Mouse (Mus musculus): Measurements from ENCODE around the gene Pglyrp2. TPM values are rescaled to one million over a fixed set of nuclear protein-coding genes. Genes with fewer than 3 reads are reported as not detected.
A peak's percentile ranks its signal among the peaks of the same experiment; 100 is the strongest.

The Pglyrp2 gene
- polyA plus RNA-seq, 1 experiment from 2014 or later: 0.05 TPM

DNA sequence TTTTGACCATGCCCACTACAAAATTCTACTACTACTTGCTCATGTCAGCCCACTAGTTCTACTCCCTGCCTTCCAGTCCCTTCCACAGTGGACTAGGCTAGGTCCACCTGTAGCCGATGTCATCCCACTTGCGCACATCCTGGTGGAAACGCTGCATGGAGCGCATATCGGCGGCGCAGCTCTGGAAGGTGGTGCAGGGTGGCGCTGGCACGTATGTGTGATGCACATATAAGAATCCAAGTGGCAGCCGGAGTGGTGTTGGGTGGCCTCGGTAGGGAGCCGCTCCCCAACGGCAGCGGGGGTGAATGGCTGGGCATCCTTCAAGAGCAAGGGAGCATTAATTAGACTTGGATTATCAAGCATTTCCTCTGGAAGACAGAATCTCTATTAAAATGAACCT is 7.2 kb downstream of the Pglyrp2 start:
- Histone ChIP-seq H3K4me2 (replicated peaks; ENCODE audit: low read depth, low read length) (no peak overlapping the region), H3K36me3 (ENCODE audit: insufficient read depth, low read length) (no peaks in the 10 kb centered on the region), H3K9me3 (ENCODE audit: low read length) (no peaks in the 10 kb centered on the region), H3K27me3 (replicated peaks; ENCODE audit: insufficient read depth, low read length) (0 out of 2 replicates have a peak, but pooled peaks cover 7% of the 10 kb centered on the region), H3K9ac (replicated peaks; ENCODE audit: low read depth) (no peak overlapping the region), H3K27ac (ENCODE audit: low read length) (no peak overlapping the region), H3K4me3 (ENCODE audit: low read depth, low read length) (no peak overlapping the region), H3K4me1 (ENCODE audit: insufficient read depth, low read depth, low read length) (no peaks in the 10 kb centered on the region)
- TF ChIP-seq EP300 (IDR thresholded peaks at IDR 0.05): no peak
- no peak for ATAC-seq
- DNase-seq (ENCODE audit: low spot score): no peak
- WGBS: 92% methylated on average over 14 of the region's 14 CpGs

DNA sequence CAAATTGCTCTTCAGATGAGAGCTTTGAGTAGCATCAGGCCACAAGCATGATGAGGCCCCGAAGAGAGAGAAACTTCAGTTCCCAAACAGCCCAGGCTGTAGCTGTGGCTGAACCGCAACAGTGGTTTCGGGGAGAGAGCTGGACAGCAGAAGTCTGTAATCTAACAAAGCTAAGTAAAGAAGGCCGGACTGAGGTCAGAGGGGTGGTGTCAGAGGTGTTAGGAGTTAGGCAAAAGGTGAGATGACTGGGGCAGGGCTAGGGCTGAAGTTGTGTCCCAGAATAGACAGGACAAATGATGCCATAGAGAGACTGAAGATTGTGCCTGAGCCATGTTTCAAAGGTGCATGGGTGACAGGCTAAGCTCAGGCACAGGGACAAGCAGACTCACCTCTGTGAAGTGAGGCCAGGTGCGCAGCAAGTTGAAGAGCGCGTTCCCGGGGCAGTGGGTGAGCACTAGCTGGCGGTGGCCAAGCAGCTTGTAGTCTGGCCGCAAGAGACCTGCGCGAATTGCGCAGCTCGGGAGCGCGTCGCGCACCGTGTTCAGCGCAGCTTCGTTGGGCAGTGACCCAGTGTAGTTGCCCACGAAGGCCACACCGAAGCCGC is 8.4 kb downstream of the Pglyrp2 start:
- H3K9ac ChIP-seq (replicated peaks; ENCODE audit: low read depth): no peak overlapping the region
- ATAC-seq (no peak), DNase-seq (ENCODE audit: low spot score) (no peak)
- 0 out of 2 replicates have a peak, but pooled peaks cover 7% of the 10 kb centered on the region for H3K27me3 ChIP-seq (replicated peaks; ENCODE audit: insufficient read depth, low read length)
- H3K36me3 ChIP-seq (ENCODE audit: insufficient read depth, low read length): no peaks in the 10 kb centered on the region
- no peak overlapping the region for H3K4me3 ChIP-seq (ENCODE audit: low read depth, low read length)
- H3K4me2 ChIP-seq (replicated peaks; ENCODE audit: low read depth, low read length): no peak overlapping the region
- no peaks in the 10 kb centered on the region for H3K9me3 ChIP-seq (ENCODE audit: low read length)
- 39% methylated on average over 24 of the region's 24 CpGs for WGBS
- H3K27ac ChIP-seq (ENCODE audit: low read length): no peak overlapping the region
- no peaks in the 10 kb centered on the region for H3K4me1 ChIP-seq (ENCODE audit: insufficient read depth, low read depth, low read length)
- TF ChIP-seq CTCF (IDR thresholded peaks at IDR 0.05) (no peak), EP300 (IDR thresholded peaks at IDR 0.05) (no peak)

DNA sequence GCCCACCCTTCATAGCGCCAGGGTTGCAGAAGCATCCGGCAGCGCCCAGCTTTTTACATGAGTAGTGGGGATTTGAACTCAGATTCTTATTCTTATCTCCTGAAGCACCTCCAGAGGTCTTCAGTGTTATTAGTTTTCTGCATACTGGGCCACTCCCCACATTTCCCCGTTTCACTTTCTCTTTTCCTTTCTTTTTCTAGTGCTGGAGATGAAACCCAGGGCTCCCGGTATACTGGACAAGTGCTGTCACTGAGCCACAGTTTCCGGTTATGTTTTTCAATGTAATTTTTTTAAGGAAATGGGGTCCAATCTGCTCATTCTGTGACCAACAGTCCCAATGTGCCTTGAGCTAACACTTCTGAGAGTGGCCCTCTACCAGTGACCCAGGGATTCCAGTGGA is 12.1 kb downstream of the Pglyrp2 start:
- no peaks in the 10 kb centered on the region for H3K9me3 ChIP-seq (ENCODE audit: low read length)
- H3K9ac ChIP-seq (replicated peaks; ENCODE audit: low read depth): no peak overlapping the region
- ATAC-seq: no peak
- no peak overlapping the region for H3K4me3 ChIP-seq (ENCODE audit: low read depth, low read length)
- DNase-seq (ENCODE audit: low spot score): no peak
- no peaks in the 10 kb centered on the region for H3K4me1 ChIP-seq (ENCODE audit: insufficient read depth, low read depth, low read length)
- TF ChIP-seq EP300 (IDR thresholded peaks at IDR 0.05) (no peak), CTCF (IDR thresholded peaks at IDR 0.05) (no peak)
- H3K27me3 ChIP-seq (replicated peaks; ENCODE audit: insufficient read depth, low read length): 0 out of 2 replicates have a peak, but pooled peaks cover 7% of the 10 kb centered on the region
- no peaks in the 10 kb centered on the region for H3K36me3 ChIP-seq (ENCODE audit: insufficient read depth, low read length)
- H3K27ac ChIP-seq (ENCODE audit: low read length): no peak overlapping the region
- no peak overlapping the region for H3K4me2 ChIP-seq (replicated peaks; ENCODE audit: low read depth, low read length)
- 84% methylated on average over 6 of the region's 6 CpGs for WGBS

DNA sequence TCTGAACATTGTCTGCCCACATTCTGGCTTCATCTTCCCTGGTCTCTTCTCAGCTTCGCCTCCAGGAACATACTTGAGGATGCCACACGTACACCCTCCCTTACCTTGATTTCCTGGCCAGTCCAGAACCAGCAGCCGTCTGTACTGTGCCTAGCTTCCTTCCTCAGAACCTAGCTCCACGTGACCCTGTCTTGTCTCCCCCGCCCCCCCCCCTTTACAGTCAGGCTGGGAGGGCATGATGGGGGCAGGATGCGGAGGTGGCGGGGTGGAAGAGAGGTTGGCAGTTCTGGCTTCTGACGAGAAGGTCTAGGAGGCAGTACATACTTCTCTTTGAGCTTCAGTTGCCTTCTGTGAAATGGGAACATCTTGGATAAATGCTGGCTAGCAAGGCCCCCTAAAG is 20.6 kb downstream of the Pglyrp2 start, which contains the start of gene Rasal3:
TSS of gene Rasal3 (minus strand) at position 167 of the 400 bp plus-strand sequence.
- H3K9ac ChIP-seq (replicated peaks; ENCODE audit: low read depth): no peak within 1 kb of the TSS
- WGBS: 56% methylated on average over 8 of the region's 8 CpGs
- DNase-seq (ENCODE audit: low spot score) (no peak), ATAC-seq (no peak)
- H3K36me3 ChIP-seq (ENCODE audit: insufficient read depth, low read length): no peaks in the 10 kb centered on the region
- TF ChIP-seq CTCF (IDR thresholded peaks at IDR 0.05) (no peak), EP300 (IDR thresholded peaks at IDR 0.05) (no peak)
- no peak within 1 kb of the TSS for H3K4me3 ChIP-seq (ENCODE audit: low read depth, low read length)
- H3K4me1 ChIP-seq (ENCODE audit: insufficient read depth, low read depth, low read length): no peaks in the 10 kb centered on the region
- no peaks in the 10 kb centered on the region for H3K9me3 ChIP-seq (ENCODE audit: low read length)
- H3K27ac ChIP-seq (ENCODE audit: low read length): no peak within 1 kb of the TSS
- H3K27me3 ChIP-seq (replicated peaks; ENCODE audit: insufficient read depth, low read length): no peaks in the 10 kb centered on the region
- 0 out of 2 replicates have a peak within 1 kb of the TSS, but pooled peaks have one; percentile 1 for H3K4me2 ChIP-seq (replicated peaks; ENCODE audit: low read depth, low read length)

DNA sequence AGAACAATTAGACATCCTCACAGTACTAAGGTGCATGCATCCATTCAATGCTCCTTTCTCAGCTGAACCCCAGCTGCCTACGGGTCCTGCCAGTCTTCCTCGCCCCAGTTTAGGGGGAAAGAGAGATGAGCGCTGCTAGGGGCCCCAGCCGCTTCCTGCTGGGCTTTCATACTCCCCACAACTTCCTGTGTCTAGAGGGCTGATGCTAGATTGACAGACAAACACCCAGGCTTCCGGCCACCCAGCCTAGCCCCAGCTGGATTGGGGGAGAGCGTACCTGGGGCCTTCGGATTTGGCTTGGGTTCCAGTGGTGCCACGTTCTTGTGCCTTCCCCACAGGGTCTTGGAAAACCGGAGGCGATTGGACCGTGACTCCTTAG is 21.2 kb downstream of the Pglyrp2 start:
- no peak overlapping the region for H3K4me3 ChIP-seq (ENCODE audit: low read depth, low read length)
- no peaks in the 10 kb centered on the region for H3K4me1 ChIP-seq (ENCODE audit: insufficient read depth, low read depth, low read length)
- H3K9me3 ChIP-seq (ENCODE audit: low read length): no peaks in the 10 kb centered on the region
- H3K4me2 ChIP-seq (replicated peaks; ENCODE audit: low read depth, low read length): 0 out of 2 replicates have a peak overlapping the region, but pooled peaks have one; percentile 1
- H3K9ac ChIP-seq (replicated peaks; ENCODE audit: low read depth): no peak overlapping the region
- no peak for TF ChIP-seq EP300 (IDR thresholded peaks at IDR 0.05)
- TF ChIP-seq CTCF (IDR thresholded peaks at IDR 0.05): no peak
- H3K27me3 ChIP-seq (replicated peaks; ENCODE audit: insufficient read depth, low read length): 0 out of 2 replicates have a peak, but pooled peaks cover 5% of the 10 kb centered on the region
- ATAC-seq: no peak
- 54% methylated on average over 11 of the region's 11 CpGs for WGBS
- H3K27ac ChIP-seq (ENCODE audit: low read length): no peak overlapping the region
- no peaks in the 10 kb centered on the region for H3K36me3 ChIP-seq (ENCODE audit: insufficient read depth, low read length)
- no peak for DNase-seq (ENCODE audit: low spot score)

DNA sequence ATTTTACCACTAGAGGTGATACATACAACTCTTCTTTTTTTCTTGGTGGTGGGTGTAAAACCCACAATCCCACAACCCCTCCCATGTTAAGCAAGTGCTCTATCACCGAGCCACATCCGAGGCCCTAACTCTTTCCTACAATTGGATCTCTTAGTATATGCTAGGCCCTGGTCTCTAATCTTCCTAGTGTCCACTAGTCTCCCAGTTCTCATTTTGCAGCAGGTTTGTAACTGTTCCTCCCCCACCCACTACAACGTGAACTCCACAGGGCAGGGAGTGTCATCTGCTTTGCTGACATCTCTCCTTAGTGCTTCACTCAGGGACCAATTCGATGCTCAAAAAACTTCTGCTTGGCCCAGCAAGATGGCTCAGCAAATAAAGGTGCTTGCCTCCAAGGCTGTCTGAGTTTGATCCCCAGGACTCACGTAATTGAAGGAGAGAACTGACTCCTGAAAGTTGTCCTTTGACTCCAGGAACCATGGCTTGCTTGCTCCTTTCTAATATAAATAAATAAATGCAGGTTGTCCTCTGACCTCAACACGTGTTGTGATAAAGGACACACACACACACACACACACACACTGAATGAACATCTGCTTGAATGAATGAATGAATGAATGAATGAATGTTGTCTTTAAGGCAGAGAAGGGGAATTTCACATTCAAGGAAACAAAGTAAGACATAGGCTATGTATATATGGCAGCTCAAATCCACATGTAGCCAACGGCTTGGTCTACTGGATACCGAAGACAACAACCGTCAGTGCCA is 21.8 kb downstream of the Pglyrp2 start:
- H3K4me3 ChIP-seq (ENCODE audit: low read depth, low read length): no peak overlapping the region
- WGBS: 68% methylated on average over 9 of the region's 9 CpGs

More for the DNA sequence above, 21.8 kb downstream of the Pglyrp2 start:
- Histone ChIP-seq H3K4me2 (replicated peaks; ENCODE audit: low read depth, low read length) (no peak overlapping the region), H3K36me3 (ENCODE audit: insufficient read depth, low read length) (no peaks in the 10 kb centered on the region), H3K27me3 (replicated peaks; ENCODE audit: insufficient read depth, low read length) (peaks cover 11% of the 10 kb centered on the region), H3K9me3 (ENCODE audit: low read length) (no peaks in the 10 kb centered on the region), H3K9ac (replicated peaks; ENCODE audit: low read depth) (no peak overlapping the region), H3K27ac (ENCODE audit: low read length) (no peak overlapping the region), H3K4me1 (ENCODE audit: insufficient read depth, low read depth, low read length) (no peaks in the 10 kb centered on the region)
- DNase-seq (ENCODE audit: low spot score) (no peak), ATAC-seq (no peak)
- TF ChIP-seq CTCF (IDR thresholded peaks at IDR 0.05) (no peak), EP300 (IDR thresholded peaks at IDR 0.05) (no peak)
